Mouse (Mus musculus) midbrain, embryonic 14.5 days (tissue): ENCODE data around the gene Cd83. TPM values are rescaled to one million over a fixed set of nuclear protein-coding genes. Genes with fewer than 3 reads are reported as not detected.

Experiments used
- ATAC-seq: fragments of 200-750 bp; cut with Nextera tagmentation; 2 replicates; pipeline ENCODE4 v1.8.0; 2017; ENCODE audit warnings: moderate number of reproducible peaks, moderate library complexity; ENCODE audit not compliant: low FRiP score, low TSS enrichment
- DNase-seq: peaks from one replicate; pipeline ENCODE4 v3.0.0-alpha.2; 2015
- H3K27ac ChIP-seq: fragments of 300-500 bp; sonication (generic); replicated peaks from 2 replicates; pipeline ENCODE4 v1.5.1; 2014; ENCODE audit warnings: mild to moderate bottlenecking, low read depth, low read length, moderate library complexity
- H3K27me3 ChIP-seq: fragments of 300-500 bp; sonication (generic); 2 replicates; pipeline ENCODE4 v1.6.1; 2014; ENCODE audit warnings: low read length, control low read depth, mixed read lengths; ENCODE audit not compliant: control insufficient read depth, insufficient read depth
- H3K36me3 ChIP-seq: fragments of 300-500 bp; sonication (generic); 2 replicates; pipeline ENCODE4 v1.6.1; 2014; ENCODE audit warnings: low read length, control low read depth; ENCODE audit not compliant: control insufficient read depth, insufficient read depth
- H3K4me1 ChIP-seq: fragments of 300-500 bp; sonication (generic); 2 replicates; pipeline ENCODE4 v1.6.1; 2014; ENCODE audit warnings: mild to moderate bottlenecking, antibody characterized with exemption, low read length, control low read depth; ENCODE audit not compliant: control insufficient read depth, insufficient read depth
- H3K4me2 ChIP-seq: fragments of 300-500 bp; sonication (generic); 2 replicates; pipeline ENCODE4 v1.6.1; 2014; ENCODE audit warnings: mild to moderate bottlenecking, low read length, moderate library complexity
- H3K4me3 ChIP-seq: fragments of 300-500 bp; sonication (generic); replicated peaks from 2 replicates; pipeline ENCODE4 v1.5.1; 2014; ENCODE audit warnings: low read depth, low read length
- H3K9ac ChIP-seq: fragments of 300-500 bp; sonication (generic); replicated peaks from 2 replicates; pipeline ENCODE4 v1.6.1; 2014; ENCODE audit warnings: mild to moderate bottlenecking, low read length, moderate library complexity
- H3K9me3 ChIP-seq: fragments of 300-500 bp; sonication (generic); 2 replicates; pipeline ENCODE4 v1.6.1; 2016; ENCODE audit warnings: low read length, control low read depth, mixed read lengths; ENCODE audit not compliant: control insufficient read depth
- WGBS: fragments of 180-500 bp; shearing (Covaris S2); extraction: QIAGEN DNeasy Blood & Tissue Kit; methylation state at CpG from one replicate; pipeline ENCODE4 v1.1.7; 2014; 5-methylcytosine and 5-hydroxymethylcytosine counted together
- polyA plus RNA-seq: library from polyadenylated mRNA; unstranded; fragments of >200 nt; fragmentation: Nextera tagmentation; extraction: Ambion mirVana; gene quantifications from 2 replicates; pipeline ENCODE4 v1.2.1, GENCODE M21; 2014

Gene Cd83
- polyA plus RNA-seq, 1 experiment from 2014 or later, result 17.4 TPM

DNA sequence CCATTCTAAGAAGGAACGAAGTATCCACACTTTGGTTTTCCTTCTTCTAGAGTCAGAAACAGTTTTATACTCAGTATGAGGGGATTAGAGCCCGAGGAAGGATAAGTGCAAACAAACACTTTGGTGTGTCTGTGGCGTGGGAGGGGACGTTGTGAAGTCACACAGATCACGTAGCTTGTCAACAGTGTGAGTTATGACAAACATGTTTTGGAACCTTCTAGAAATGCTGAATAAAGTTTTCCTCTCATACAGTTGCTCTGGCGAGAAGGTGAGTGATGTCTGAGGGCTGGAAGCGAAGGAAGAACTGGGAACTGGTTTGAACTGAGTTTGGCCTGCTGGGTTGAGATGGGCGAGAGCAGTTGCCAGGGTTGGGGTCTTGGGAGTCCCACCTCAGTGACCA lies 4.5 kb upstream of the Cd83 start:
- no peak for DNase-seq
- Histone ChIP-seq H3K4me3 (no peak overlapping the region), H3K9me3 (no peaks in the 10 kb centered on the region), H3K9ac (no peak overlapping the region), H3K36me3 (no peaks in the 10 kb centered on the region), H3K4me2 (no peak overlapping the region), H3K4me1 (peaks cover 5% of the 10 kb centered on the region; the same call in 1 of the 2 replicates), H3K27ac (no peak overlapping the region), H3K27me3 (no peaks in the 10 kb centered on the region)
- 87% methylated on average over 8 of the region's 8 CpGs for WGBS
- no peak for ATAC-seq

DNA sequence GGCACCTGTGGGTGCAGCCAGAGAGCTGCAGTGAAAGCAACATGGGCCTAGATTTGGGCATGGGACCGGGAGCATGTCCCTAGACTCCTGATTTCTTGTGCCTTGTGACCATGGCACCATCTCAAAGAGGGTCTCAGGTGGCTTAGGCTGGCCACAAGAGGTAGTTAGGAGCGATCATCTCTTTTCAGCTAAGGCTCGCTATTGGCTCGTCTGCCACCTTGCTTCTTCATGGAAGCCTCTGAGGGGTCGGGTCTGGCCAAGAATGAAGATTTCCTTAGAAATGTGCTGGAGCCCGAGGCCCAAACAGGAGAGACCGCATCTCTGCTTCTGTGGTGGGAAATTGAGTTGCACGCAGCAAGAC lies 1.1 kb downstream of the Cd83 start:
- Histone ChIP-seq H3K4me1 (peaks cover 18% of the 10 kb centered on the region), H3K36me3 (no peaks in the 10 kb centered on the region), H3K27ac (no peak overlapping the region), H3K4me2 (peak overlapping the region; percentile 98), H3K27me3 (peaks cover 6% of the 10 kb centered on the region), H3K4me3 (peak overlapping the region; percentile 59), H3K9me3 (no peaks in the 10 kb centered on the region), H3K9ac (peak overlapping the region; percentile 72)
- DNase-seq, result peak; percentile 29
- 39% methylated on average over 8 of the region's 8 CpGs for WGBS
- ATAC-seq, result no peak

DNA sequence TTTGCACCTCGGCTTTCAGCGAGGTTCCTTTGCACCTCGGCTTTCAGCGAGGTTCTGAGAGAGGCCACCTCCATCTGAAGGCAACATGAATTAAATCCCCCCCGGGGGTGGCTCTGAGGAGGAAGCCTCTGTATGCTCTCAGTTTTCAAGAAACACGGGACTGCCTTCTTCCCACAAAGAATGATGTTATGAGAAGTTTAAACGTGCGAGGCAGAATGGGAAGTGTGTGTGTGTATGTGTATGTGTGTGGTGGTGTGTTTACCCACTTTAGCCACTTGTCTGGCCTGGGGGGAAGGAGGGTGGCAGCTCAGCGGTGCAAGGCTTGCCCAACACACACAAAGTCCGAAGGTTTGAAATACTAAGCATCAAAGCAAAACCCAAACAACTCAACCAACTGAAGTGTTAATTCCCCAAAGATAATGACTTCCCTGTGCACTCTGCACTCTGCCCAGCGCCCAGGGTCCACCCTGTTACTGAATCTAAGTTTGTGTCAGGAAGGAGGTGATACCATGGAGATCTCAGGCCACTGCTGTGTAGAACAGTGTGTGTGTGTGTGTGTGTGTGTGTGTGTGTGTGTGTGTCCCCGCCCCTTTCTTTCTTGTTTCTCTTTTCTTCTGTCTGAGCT lies 1.7 kb downstream of the Cd83 start:
- Histone ChIP-seq H3K9ac (peak overlapping the region; percentile 72; the same call in 1 of the 2 replicates), H3K4me3 (no peak overlapping the region), H3K27me3 (peaks cover 6% of the 10 kb centered on the region), H3K36me3 (no peaks in the 10 kb centered on the region), H3K4me2 (peak overlapping the region; percentile 98), H3K9me3 (no peaks in the 10 kb centered on the region), H3K27ac (no peak overlapping the region), H3K4me1 (peaks cover 18% of the 10 kb centered on the region)
- 27% methylated on average over 12 of the region's 12 CpGs for WGBS
- DNase-seq (no peak), ATAC-seq (no peak)

DNA sequence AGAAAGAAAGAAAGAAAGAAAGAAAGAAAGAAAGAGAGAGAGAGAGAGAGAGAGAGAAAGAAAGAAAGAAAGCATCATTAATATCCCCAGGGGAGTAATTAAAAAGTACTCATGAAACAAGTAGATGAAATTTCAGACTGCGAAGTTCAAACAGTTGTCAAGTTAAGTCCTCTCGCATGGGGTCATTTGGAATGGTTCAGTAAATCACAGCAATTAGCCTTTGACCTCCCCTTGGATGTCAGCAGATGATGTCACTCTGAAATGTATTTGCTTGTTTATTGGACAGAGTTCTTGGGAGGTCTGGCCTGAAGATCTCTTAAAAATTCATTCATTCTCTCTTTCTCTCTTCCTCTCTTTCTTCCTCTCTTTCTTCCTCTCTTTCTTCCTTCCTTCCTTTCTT lies 2.7 kb downstream of the Cd83 start:
- H3K9ac ChIP-seq, result no peak overlapping the region
- no peak for ATAC-seq
- H3K27me3 ChIP-seq, result peaks cover 6% of the 10 kb centered on the region
- DNase-seq, result no peak
- peaks cover 18% of the 10 kb centered on the region for H3K4me1 ChIP-seq
- no peak overlapping the region for H3K4me3 ChIP-seq
- no peaks in the 10 kb centered on the region for H3K36me3 ChIP-seq
- H3K4me2 ChIP-seq, result no peak overlapping the region
- H3K27ac ChIP-seq, result no peak overlapping the region
- no peaks in the 10 kb centered on the region for H3K9me3 ChIP-seq
- 75% methylated on average over 2 of the region's 2 CpGs for WGBS

DNA sequence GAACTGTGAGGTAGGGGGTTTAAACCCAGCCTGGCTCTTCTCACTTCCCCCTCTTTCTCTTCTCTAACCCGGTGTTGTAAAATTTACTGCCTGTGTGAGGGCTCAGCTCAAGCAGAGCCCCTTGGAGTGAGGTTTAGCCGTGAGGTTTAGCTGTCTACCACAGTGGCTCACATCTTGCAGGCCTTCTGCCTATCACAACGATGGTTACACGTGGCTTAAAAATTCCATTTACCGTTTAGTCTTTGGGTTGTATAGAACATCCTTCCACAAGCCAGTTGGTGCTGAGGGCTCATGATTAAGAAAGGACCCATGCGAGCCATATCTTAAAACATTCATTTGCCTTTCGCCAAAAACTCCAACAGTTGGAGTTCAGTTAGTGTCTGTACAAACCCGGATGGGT lies 3.5 kb downstream of the Cd83 start:
- Histone ChIP-seq H3K36me3 (no peaks in the 10 kb centered on the region), H3K27ac (no peak overlapping the region), H3K27me3 (peaks cover 6% of the 10 kb centered on the region), H3K9ac (no peak overlapping the region), H3K9me3 (no peaks in the 10 kb centered on the region), H3K4me2 (no peak overlapping the region), H3K4me1 (peaks cover 18% of the 10 kb centered on the region), H3K4me3 (no peak overlapping the region)
- DNase-seq (no peak), ATAC-seq (no peak)
- 90% methylated on average over 8 of the region's 8 CpGs for WGBS

DNA sequence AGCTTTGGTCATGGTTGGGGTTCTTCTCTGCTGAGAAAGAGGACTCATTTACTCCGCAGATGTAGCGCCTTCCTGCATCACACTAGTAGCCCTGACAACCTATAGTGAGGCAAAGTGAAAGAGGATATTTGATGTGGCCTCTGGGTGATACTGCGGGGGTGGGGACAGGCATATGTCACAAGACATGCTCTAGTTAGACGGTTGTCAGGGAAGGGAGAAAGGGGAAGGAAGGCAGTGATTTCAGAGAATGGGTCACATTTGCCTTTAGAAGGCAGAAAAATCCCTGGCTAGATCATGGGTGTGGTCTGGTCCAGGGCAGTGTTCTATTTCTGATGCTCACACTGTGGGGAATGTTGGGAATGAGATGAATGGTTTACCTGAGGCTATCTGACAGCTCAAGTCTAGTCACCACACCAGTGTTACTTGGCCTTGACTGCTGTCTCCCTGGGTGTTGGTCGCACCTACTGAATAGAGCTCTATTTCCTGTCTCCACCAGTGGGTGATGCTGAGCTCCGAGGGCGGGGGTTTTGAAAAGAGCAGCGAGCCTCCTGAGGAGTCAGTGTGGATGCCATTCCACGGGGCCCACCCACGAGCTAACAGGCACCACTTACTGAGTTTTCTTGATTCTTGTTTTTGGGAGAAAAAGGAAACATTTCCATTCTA lies 4.5 kb downstream of the Cd83 start:
- Histone ChIP-seq H3K27ac (no peak overlapping the region), H3K4me2 (no peak overlapping the region), H3K4me1 (peaks cover 18% of the 10 kb centered on the region), H3K4me3 (no peak overlapping the region), H3K27me3 (peaks cover 6% of the 10 kb centered on the region), H3K9me3 (no peaks in the 10 kb centered on the region), H3K9ac (no peak overlapping the region), H3K36me3 (no peaks in the 10 kb centered on the region)
- no peak for ATAC-seq
- DNase-seq, result no peak
- WGBS, result 82% methylated on average over 10 of the region's 10 CpGs

DNA sequence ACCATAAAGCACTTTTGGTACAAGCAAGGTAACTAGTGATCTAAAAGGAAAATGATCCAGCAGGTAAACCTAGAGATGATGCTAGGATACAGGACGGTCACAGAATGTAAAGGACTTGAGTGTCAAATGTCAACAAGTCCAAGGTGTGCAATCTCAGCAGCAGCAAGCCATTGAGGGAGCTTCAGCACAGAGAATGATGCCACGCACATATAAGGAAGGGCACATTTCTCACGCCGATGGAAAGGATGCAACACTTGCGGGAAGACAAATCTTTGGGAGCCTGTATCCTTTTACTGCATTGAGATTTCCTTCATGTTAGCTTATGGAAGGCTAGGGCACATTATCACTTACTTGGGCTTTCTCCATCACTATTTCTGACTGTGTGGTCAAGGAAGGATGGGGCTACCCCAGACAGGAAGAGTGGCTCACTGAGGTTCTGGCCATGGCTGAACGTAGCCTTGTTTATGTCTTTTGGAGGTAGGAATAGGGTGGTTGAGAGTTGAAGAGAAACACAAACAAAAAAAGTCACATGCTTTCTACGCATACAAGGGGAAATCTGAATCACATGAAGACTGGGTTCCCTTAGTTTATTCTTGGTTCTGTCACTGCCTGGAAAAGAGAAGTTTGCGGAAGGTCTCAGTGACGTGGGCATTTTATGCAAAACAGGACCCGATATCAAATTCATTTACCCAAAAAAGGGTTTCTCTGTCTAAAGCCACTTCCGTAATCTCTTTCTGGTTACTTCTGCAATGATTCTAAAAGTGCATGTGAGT lies 5.8 kb downstream of the Cd83 start:
- H3K27ac ChIP-seq, result no peak overlapping the region
- H3K27me3 ChIP-seq, result peaks cover 4% of the 10 kb centered on the region
- no peak overlapping the region for H3K4me2 ChIP-seq
- ATAC-seq (no peak), DNase-seq (no peak)
- H3K9ac ChIP-seq, result no peak overlapping the region
- no peaks in the 10 kb centered on the region for H3K9me3 ChIP-seq
- no peaks in the 10 kb centered on the region for H3K36me3 ChIP-seq
- 94% methylated on average over 11 of the region's 11 CpGs for WGBS
- H3K4me3 ChIP-seq, result no peak overlapping the region
- peaks cover 11% of the 10 kb centered on the region for H3K4me1 ChIP-seq

DNA sequence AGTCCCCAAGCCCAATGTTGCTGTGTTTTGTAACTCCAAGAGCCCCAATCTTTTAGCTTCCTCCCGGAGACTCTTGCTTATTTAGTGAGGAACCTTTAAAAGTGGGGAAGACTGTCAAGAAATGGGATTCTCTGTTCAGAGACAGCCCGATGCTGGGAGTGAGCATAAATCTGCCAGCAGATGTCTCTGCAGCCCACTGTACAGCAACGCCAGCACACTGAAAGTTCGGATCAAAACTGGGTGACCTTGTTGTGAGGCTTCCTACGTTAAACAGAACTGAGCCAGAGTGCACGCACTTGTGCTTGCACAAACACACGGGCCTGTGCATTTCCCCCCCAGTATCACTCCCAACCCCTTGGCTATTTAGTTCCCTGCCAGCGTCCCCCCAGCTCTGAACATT lies 10.8 kb downstream of the Cd83 start:
- ATAC-seq (no peak), DNase-seq (peak; percentile 82)
- Histone ChIP-seq H3K27ac (no peak overlapping the region), H3K27me3 (no peaks in the 10 kb centered on the region), H3K4me2 (no peak overlapping the region), H3K9ac (no peak overlapping the region), H3K4me1 (no peaks in the 10 kb centered on the region), H3K9me3 (no peaks in the 10 kb centered on the region), H3K4me3 (no peak overlapping the region), H3K36me3 (no peaks in the 10 kb centered on the region)
- WGBS, result 58% methylated on average over 8 of the region's 8 CpGs
